Mouse (Mus musculus): ENCODE results near the gene Jup.
"Not testable (repeated sequence)": the region's sequence is repeated elsewhere in the genome, so short reads cannot be mapped to it uniquely, and the experiment has no call there.

Gene Jup

DNA sequence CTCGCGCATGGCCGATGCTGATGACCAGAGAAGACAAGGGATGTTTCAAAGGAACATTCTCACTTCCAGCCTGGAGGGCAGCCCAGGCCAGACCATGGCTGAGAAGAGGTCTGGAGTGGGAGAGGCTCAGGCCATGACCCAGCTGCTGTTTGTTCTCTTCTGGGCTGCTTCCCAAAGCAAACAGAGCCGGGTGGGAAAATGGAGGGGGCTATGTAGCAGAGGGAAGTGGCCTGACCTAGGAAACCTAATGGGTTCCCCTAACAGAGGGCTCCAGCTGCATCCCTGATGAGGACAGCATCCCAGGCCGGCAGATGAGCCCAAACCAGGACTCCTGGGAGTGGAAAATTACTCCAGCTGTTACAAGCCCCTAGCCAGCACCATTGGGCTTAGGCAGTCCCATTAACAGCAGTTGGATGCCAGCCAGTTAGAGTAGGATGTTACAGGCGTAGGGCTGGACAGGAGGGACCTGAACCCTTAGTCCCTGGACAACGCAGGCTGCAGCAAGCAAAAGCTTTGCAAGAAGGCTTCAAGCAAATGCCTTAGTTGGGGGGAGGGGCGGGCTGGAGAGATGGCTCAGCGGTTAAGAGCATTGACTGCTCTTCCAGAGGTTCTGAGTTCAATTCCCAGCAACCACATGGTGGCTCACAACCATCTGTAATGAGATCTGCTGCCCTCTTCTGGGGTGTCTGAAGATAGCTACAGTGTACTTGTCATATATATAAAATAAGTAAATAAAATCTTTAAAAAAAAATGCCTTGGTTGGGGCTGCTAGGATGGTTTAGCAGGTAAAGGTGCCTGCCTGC, 6.3 kb downstream of the Jup start:
- peak; percentile 42 for DNase-seq (ENCODE audit: low read depth, low spot score)

GRCm38 (mm10) chr11:100389931-100390445, 7.6 kb downstream of the Jup start:
- no peak for DNase-seq (ENCODE audit: low read depth, low spot score)

DNA sequence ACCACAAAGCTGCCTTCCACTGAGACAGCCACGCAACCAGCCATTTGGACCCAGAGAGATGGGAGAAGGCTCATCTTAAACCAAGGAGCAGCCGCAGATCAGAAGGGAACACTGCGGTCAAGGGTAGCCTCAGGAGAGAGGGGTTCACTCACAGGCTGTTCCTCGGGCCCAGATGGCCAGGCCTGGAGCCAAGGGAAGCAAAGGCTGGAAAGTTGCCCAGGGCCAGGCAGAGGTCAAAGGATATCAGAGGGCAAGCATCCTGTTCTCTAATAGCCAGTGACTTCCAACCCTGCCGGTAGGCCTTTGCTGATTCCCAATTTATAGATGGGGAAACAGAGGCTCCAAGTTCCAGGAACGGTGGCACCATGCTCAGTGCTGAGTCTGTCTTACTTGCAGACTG, 9.0 kb downstream of the Jup start:
- no peak for DNase-seq (ENCODE audit: low read depth, low spot score)

DNA sequence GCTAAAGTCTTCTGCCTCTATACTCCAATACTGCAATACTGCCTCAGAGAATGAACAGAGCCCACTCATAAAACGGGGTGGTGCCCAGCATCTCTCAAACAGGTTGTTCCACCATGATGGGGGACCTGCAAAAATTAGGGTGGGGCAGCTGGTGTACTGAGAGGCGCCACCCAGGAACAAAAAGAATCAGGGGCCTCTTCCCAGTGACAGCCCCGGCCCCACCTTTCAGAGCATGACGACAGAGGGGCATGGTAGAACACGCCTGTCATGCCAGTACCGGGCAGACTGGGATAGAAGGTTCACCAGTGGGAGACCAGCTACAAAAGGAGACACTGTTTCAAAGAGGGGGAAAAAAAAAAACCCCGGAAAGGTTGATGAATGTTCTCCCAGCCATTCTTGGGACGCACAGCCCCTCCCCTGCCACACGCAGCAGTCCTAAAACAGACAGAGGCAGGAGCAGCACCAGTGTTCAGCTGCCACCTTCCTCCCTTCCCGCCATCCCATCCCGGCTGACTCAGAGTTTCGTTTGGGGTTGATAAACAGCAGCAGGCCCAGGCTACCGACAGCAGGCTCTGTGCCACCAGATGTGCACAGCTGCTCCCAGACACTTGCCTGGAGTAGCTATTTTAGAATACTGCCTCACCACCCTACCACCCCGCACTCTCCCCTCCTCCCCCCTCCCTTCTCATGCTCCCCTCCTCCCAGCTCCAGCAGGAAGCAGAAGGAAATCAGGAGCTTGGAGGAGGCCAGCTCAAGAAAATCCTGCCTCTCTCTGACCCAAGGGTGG, 9.8 kb downstream of the Jup start:
- DNase-seq (ENCODE audit: low read depth, low spot score), result peak; percentile 50

DNA sequence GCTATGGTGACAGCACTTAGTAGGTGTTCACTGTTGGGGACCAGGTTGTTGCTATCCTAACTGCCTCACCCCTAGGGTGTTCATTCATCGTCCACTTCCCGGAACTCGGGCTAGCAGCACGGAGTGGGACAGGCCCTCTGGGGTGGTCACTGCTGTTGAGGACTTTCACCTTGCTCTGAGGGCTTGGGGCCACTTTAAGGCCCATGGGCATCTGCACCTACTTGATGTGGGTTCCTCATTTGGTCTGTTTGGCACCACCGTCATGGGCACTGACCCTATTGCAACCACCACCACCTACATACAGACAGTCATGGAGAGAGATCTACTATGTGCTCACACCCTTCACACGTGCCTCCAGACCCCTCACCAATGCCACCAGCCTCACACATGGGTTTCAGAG, 10.5 kb downstream of the Jup start:
- no peak for DNase-seq (ENCODE audit: low read depth, low spot score)

DNA sequence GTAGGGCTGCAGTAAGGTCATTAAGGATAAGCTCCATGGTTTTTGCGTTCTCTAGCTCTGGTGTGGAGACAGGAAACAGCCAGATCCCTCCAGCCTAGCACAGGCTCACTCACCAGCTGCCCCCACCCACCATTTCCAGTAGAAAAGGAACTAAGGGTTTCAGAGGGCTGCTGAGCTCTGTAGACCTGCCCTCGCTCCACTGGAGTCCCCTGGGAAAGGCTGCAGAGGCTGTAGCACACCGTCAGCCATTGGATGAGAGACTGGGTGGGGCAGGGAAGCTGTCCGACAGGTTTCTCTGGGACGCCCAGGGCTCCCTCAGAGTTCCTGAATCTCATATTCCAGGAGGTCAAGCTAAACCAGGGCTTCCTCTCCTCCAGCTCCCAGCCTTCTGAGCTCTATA, 11.0 kb downstream of the Jup start:
- no peak for DNase-seq (ENCODE audit: low read depth, low spot score)

DNA sequence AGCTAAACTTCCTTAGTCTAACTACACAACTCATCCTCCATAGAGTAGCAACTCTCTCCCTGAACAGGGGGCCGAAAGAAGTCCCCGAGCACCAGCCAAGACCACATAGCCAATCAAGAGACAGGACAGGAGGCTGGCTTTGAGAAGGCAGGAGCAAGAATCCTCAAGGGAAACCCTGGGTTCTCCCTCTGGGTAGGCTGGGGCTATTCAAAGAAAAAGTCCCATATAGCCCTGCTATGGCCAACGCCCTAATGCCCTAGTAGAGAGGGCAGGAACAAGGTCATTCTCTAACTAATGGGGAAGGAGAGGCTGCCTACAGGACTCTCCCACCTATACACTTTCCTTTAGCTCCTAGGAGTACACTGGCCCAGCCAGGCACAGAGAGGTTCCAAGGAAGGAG, 12.5 kb downstream of the Jup start:
- no peak for DNase-seq (ENCODE audit: low read depth, low spot score)

GRCm38 (mm10) chr11:100382682-100383081, 14.9 kb downstream of the Jup start:
- no peak for DNase-seq (ENCODE audit: low read depth, low spot score)

DNA sequence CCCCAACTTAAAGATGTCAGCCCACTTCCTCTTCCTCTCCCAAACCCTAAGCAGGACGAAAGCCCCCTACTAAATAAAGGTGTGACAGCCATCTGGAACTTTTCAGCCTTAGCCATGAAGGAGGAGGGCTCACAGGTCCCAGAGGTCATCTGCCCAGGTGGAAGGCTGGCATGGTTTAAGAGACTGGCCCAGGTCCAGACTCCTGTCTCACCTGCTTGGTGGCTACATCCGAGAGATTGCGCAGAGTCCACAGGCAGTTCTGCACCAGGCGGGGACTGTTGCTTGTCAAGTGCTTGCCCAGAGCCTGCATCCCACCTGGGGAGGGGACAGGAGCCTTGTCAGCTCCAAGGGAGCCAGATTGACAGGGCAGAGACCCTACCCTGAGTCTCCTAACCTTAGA, 18.3 kb downstream of the Jup start:
- no peak for DNase-seq (ENCODE audit: low read depth, low spot score)

GRCm38 (mm10) chr11:100378446-100378845, 19.1 kb downstream of the Jup start:
- no peak for DNase-seq (ENCODE audit: low read depth, low spot score)

- no peak for DNase-seq (ENCODE audit: low read depth, low spot score)
Measured at GRCm38 (mm10) chr11:100377989-100378388, 19.6 kb downstream of the Jup start.

DNA sequence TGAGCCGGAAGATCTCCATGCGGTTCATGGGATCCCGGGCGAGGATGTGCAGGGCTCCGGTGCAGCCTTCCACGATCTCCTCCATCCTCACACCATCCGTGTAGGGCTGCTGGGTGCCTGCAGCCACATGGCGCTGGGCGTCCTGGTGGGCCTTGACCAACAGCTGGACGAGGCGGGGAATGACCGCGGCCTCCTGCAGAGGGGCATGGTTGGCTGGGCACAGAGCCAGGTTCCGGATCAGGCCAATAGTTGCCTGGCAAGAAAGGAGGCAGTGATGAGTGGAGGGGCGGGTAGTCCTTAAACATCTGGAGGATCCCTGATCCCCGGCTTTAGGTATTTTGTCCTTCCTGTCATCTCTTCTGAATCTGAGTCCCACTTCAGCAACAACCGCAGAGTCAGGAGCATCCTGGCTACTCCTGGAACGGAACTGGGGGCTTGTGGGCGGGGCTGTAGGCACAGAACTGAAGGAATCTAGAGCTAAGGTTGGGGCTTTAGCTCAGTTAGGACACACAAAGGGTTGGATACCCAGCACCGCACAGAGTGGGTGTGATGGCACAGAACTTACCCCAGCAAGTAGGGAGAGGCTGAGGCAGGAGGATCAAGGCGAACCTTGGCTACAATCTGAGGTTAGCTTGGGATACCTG, 20.7 kb downstream of the Jup start:
- no peak for DNase-seq (ENCODE audit: low read depth, low spot score)

DNA sequence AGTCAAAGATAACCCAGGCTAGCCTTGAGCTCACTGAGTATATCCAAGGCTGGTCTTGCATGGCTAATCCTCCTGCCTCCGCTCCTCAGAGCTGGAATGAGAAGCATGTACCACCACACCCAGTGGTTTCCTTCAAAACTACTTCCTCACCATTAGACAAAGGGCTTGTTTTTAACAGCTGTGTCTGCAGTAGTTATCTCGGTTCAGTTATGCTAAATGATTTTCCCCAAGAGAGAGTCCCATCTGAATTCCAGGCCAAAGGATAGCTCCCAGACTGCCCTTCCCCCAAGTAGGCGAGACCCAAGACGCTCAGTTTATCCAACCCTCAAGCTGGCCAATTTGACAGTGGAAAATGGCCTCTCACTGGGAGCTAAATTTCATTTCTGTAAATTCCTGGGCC, 21.6 kb downstream of the Jup start:
- no peak for DNase-seq (ENCODE audit: low read depth, low spot score)

DNA sequence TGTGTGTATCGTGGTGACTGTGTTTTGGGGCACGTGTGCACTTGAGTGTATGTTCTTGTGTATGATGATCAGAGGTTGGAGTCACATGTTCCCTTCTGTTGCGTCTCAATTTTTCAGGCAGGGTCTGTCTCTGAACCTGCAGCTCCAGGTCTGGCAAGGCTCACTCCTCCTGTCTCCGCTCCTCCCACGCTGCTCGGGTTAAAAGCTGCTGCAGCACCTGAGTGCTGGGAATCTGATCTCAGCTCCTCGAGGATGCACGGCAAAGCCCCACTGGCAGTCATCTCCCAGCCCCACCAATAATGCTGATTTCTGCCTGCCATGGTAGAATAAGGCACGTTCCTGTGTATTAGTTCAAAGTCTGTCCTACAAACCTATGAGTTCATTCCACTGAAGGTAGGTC, 22.4 kb downstream of the Jup start:
- DNase-seq (ENCODE audit: low read depth, low spot score), result no peak

DNA sequence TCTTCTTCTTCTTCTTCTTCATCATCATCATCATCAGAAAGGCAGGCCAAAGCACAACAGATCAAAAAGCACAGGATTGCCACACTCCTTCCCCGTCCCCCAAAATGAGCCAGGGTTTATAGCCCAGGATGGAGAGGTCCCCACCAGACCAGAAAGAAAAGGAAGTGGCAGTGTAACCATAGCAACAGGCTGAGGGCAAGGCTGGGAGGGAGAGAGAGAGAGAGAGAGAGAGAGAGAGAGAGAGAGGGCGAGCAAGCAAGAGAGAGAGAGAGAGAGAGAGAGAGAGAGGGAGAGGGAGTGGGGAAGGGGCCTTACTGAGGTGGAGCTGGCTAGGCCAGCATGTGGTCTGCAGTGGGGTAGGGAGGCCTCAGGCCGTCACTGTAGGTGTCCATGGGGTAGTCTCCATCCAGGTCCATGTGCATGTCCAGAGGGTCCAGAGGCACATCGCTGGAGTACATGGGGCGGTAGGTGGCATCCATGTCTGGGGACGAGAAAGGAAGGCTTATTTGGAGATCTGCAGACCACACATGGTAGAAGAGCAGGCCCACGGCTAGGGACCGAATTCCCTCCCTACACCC, 25.5 kb downstream of the Jup start:
- DNase-seq (ENCODE audit: low read depth, low spot score), result no peak

GRCm38 (mm10) chr11:100369822-100370221, 27.7 kb downstream of the Jup start:
- DNase-seq (ENCODE audit: low read depth, low spot score), result no peak

DNA sequence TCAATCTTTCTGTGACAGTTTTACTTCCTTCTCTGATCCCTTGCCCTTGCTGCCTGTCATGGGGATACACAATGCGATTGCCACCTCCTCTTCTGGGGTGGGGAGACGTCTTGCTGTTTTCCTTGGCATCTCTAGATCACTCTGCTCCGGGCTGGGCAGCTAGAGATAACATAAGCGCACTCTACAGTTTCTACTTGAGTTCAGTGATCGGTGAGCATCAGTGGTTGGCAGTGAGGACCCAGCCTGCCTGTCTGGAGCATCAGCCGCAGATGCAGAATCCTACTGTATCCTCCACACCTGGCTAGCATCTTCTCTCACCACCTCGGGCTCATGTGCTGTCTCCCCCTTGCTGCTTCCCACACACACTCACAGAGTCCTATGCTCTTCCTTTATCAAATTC, 28.4 kb downstream of the Jup start:
- DNase-seq (ENCODE audit: low read depth, low spot score), result no peak

GRCm38 (mm10) chr11:100362979-100363562, 34.5 kb downstream of the Jup start:
- DNase-seq (ENCODE audit: low read depth, low spot score), result peak; percentile 62

DNA sequence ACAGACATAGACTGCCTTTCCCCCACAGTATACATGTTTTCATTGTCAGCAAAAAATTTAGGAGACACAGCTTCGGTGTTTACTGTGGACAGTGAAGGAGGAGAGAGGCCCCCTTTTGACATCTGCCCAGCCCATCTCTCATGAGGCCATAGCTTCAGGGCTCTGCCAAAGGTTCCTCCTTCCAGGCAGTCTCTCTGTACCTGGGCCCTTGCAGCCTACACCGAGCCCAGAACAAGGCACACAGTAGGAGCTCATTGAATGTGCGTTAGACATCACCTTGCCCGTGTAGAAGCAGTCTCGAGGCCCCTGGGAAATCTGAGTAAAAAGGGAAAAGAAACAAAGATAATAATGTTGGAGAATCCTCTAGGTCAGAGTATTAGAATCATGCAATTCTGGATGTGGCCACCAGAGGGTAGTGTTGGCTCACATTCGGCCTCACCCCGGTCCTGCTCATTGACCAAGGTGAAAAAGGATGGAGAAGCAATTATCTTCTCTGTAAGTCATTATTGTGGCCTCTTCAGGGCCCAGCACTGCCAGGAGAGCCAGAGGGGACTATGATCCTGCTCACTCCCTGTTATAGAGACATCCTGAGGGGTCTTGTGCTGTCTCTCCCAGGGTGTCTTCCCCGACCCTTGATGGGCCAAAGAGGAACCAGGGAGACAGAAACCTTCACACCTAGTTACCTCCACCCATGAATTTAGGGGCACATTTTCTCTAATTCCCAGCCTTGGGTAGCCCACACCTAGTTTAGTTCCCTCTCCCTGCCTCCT, 35.2 kb downstream of the Jup start:
- DNase-seq (ENCODE audit: low read depth, low spot score), result peak; percentile 79

DNA sequence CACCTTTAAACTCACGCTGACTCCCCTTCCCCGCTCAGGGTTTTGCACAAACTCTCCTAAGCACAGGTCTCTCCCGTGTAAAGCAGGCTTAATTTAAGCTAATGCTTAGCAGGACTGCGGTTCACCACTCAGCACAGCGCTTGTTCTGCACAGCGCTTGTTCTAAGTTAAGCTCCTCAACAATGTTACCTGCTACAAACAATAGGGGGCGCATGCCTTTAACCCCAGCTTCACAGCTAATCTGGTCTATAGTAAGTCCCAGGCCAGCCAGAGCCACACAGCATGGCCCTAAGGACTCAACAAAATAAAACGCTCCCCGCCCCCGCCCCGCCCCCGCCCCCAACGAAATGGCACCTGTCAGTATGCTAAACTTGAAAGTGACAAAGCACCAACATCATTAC, 36.5 kb downstream of the Jup start:
- DNase-seq (ENCODE audit: low read depth, low spot score), result not testable (repeated sequence)

GRCm38 (mm10) chr11:100360175-100360574, 37.4 kb downstream of the Jup start:
- DNase-seq (ENCODE audit: low read depth, low spot score), result no peak

Data from mesoderm, embryonic 11.5 days (tissue).